Mouse (Mus musculus) left cerebral cortex, adult 2 months (tissue): ENCODE measurements at regions not wholly inside any gene's neighbourhood (a gene's known extent, or its start where the extent isn't known, plus 50 kb on each side); places are given as distances from the start of the nearest gene placed in this dataset.

ENCODE experiments used
- DNase-seq, 2 experiments: peaks; one replicate each; pipeline ENCODE4 v3.0.0; 2021 to 2022; ENCODE audit warnings: low spot score in 2 of 2, mixed read lengths in 1 of 2; ENCODE audit errors: extremely low spot score in 1 of 2
- H3K27ac ChIP-seq: fragments of 200-600 bp; 2 replicates; pipeline ENCODE4 v1.8.1; 2022
- H3K4me3 ChIP-seq: fragments of 200-600 bp; 2 replicates; pipeline ENCODE4 v1.8.1; 2022
- CTCF ChIP-seq: fragments of 200-600 bp; IDR thresholded peaks from 2 replicates; pipeline ENCODE4 v1.8.1; 2022; ENCODE audit warnings: antibody characterized with exemption, mild to moderate bottlenecking, moderate library complexity
- intact Hi-C: fragments of 180-260 bp; cut with DNase I; formaldehyde crosslinking; loops from one replicate; pipeline ENCODE4 v1.15.1; 2025

DNA sequence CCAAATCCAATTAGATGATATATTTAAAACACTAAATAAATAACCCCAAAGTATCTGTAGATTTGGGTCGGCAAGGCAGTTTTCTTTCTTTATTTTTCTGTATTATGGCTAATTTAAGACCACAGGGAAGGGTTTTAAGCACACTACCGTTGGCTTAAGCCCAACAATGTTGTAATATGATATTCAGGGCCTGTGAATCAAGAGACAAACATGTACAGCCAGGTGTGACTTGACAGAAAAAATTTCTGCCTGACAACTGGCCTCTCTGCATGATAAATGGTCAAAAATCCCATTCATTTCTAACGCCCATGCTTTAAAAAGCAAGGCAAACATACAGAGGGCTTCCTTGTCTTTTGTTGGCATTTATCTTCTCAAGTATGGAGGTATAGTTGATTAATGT, 213.5 kb downstream of the Mtx2 start:
- no peak for TF ChIP-seq CTCF
- intact Hi-C loops = no loop called here
- no peak for DNase-seq
- Histone ChIP-seq H3K4me3 (no peak overlapping the region), H3K27ac (no peak overlapping the region)

DNA sequence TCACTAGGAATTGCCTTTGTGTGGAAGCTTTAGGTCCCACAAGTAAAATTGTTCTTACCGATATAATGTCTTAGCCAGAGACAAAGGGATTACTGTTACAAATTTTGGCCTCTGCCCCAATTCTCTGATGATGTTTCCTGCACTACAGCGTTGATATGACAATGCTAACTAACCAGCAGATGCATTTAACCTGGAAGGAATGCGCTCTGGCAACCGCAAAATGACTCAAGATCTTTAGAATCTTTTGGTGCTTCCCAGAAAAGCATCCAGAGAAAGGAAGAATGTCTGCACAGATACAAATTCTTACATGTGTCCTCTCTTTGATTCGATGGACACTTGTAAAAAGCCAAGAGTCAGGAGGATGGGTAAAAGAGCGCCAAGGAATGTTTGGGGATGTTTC, 221.3 kb downstream of the Mtx2 start:
- Histone ChIP-seq H3K4me3 (no peak overlapping the region), H3K27ac (no peak overlapping the region)
- no peak for DNase-seq
- intact Hi-C loops = no loop called here
- no peak for TF ChIP-seq CTCF

- Histone ChIP-seq H3K4me3 (no peak overlapping the region), H3K27ac (no peak overlapping the region)
- no peak for DNase-seq
- TF ChIP-seq CTCF = no peak
- intact Hi-C loops = no loop called here
Measured at GRCm38 (mm10) chr2:75048071-75048470, 222.5 kb downstream of the Mtx2 start.

GRCm38 (mm10) chr2:75054474-75055186, 229.0 kb downstream of the Mtx2 start:
- intact Hi-C loops = loop anchor here (2.0 to 10.0 kb wide), 4 partner anchors 260 to 530 kb away; partner anchors contain the start of gene Hoxd8
- Histone ChIP-seq H3K27ac (no peak overlapping the region), H3K4me3 (peak overlapping the region; percentile 29)
- TF ChIP-seq CTCF = no peak
- no peak for DNase-seq

GRCm38 (mm10) chr2:75055187-75055543, 229.6 kb downstream of the Mtx2 start:
- intact Hi-C loops = loop anchor here (2.0 to 10.0 kb wide), 4 partner anchors 260 to 530 kb away; partner anchors contain the start of gene Hoxd8
- peak; percentile 84 for TF ChIP-seq CTCF

GRCm38 (mm10) chr2:75061009-75061408, 235.4 kb downstream of the Mtx2 start:
- Histone ChIP-seq H3K27ac (no peak overlapping the region), H3K4me3 (no peak overlapping the region)
- TF ChIP-seq CTCF = no peak
- no peak for DNase-seq
- intact Hi-C loops = no loop called here

More at GRCm38 (mm10) chr2:75055187-75055543, 229.6 kb downstream of the Mtx2 start:
- H3K4me3 ChIP-seq = peak overlapping the region; percentile 29
- no peak overlapping the region for H3K27ac ChIP-seq
- DNase-seq = peak; percentile 22 to 35

GRCm38 (mm10) chr2:75061456-75062188, 236.0 kb downstream of the Mtx2 start:
- intact Hi-C loops = no loop called here
- no peak for DNase-seq
- H3K27ac ChIP-seq = no peak overlapping the region

GRCm38 (mm10) chr2:75062189-75062510, 236.5 kb downstream of the Mtx2 start:
- intact Hi-C loops = no loop called here
- no peak for DNase-seq
- no peak for TF ChIP-seq CTCF
- no peak overlapping the region for H3K27ac ChIP-seq
- H3K4me3 ChIP-seq = no peak overlapping the region

More at GRCm38 (mm10) chr2:75061456-75062188, 236.0 kb downstream of the Mtx2 start:
- no peak for TF ChIP-seq CTCF
- H3K4me3 ChIP-seq = no peak overlapping the region

GRCm38 (mm10) chr2:75064406-75065115, 239.0 kb downstream of the Mtx2 start:
- Histone ChIP-seq H3K4me3 (no peak overlapping the region), H3K27ac (no peak overlapping the region)
- no peak for DNase-seq
- intact Hi-C loops = no loop called here
- TF ChIP-seq CTCF = no peak

DNA sequence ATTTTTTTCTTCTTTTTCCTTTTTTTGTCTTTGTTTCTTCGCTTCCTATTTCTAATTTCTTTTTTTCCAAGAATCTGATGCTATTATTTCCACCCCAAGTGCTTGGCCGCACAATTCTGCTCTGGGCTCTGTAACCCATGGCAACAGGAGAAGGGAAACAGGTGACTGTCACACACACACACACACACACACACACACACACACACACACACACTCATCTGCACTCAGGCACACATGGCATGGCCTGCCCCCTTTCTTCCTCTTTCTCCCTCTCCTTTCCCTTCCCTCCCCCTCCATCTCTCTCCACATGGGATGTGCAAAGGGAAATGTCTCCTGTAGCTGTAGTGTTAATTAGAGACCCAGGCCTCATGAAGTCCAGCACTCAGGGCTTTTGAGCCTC, 239.7 kb downstream of the Mtx2 start:
- no peak overlapping the region for H3K27ac ChIP-seq
- no peak overlapping the region for H3K4me3 ChIP-seq
- intact Hi-C loops = no loop called here
- no peak for TF ChIP-seq CTCF
- DNase-seq = no peak

- H3K4me3 ChIP-seq = no peak overlapping the region
- DNase-seq = no peak
- H3K27ac ChIP-seq = no peak overlapping the region
- intact Hi-C loops = no loop called here
- TF ChIP-seq CTCF = no peak
Measured at GRCm38 (mm10) chr2:75069321-75069720, 243.7 kb downstream of the Mtx2 start.

GRCm38 (mm10) chr2:75072021-75072420, 246.4 kb downstream of the Mtx2 start:
- TF ChIP-seq CTCF = no peak
- Histone ChIP-seq H3K27ac (no peak overlapping the region), H3K4me3 (no peak overlapping the region)
- intact Hi-C loops = no loop called here
- no peak for DNase-seq
